Mouse (Mus musculus) limb, embryonic 13.5 days (tissue): ENCODE measurements around the gene Cysrt1. TPM values are rescaled to one million over a fixed set of nuclear protein-coding genes. Genes with fewer than 3 reads are reported as not detected.
A peak's percentile ranks its signal among the peaks of the same experiment; 100 is the strongest.

ENCODE experiments used
- ATAC-seq: fragments of 200-750 bp; cut with Nextera tagmentation; 2 replicates; pipeline ENCODE4 v1.8.0; 2017; ENCODE audit warnings: low read depth, moderate number of reproducible peaks, moderate TSS enrichment; ENCODE audit not compliant: low FRiP score
- H3K27ac ChIP-seq: fragments of 300-500 bp; sonication (generic); 2 replicates; pipeline ENCODE4 v1.5.1; 2015; ENCODE audit warnings: inconsistent platforms, mild to moderate bottlenecking, moderate library complexity
- H3K27me3 ChIP-seq: fragments of 300-500 bp; sonication (generic); 2 replicates; pipeline ENCODE4 v1.6.1; 2015; ENCODE audit warnings: mild to moderate bottlenecking, inconsistent platforms
- H3K36me3 ChIP-seq: fragments of 300-500 bp; sonication (generic); 2 replicates; pipeline ENCODE4 v1.6.1; 2015; ENCODE audit warnings: inconsistent platforms, mild to moderate bottlenecking, moderate library complexity
- H3K4me1 ChIP-seq: fragments of 300-500 bp; sonication (generic); 2 replicates; pipeline ENCODE4 v1.6.1; 2015; ENCODE audit warnings: inconsistent platforms
- H3K4me2 ChIP-seq: fragments of 300-500 bp; sonication (generic); replicated peaks from 2 replicates; pipeline ENCODE4 v1.6.1; 2015; ENCODE audit warnings: inconsistent platforms, mild to moderate bottlenecking, moderate library complexity
- H3K4me3 ChIP-seq: fragments of 300-500 bp; sonication (generic); 2 replicates; pipeline ENCODE4 v1.5.1; 2015; ENCODE audit warnings: moderate library complexity, mild to moderate bottlenecking, inconsistent platforms
- H3K9ac ChIP-seq: fragments of 300-500 bp; sonication (generic); 2 replicates; pipeline ENCODE4 v1.6.1; 2015; ENCODE audit warnings: mild to moderate bottlenecking, inconsistent platforms
- H3K9me3 ChIP-seq: fragments of 300-500 bp; sonication (generic); 2 replicates; pipeline ENCODE4 v1.6.1; 2016; ENCODE audit warnings: inconsistent platforms
- WGBS: fragments of 180-500 bp; shearing (Covaris S2); methylation state at CpG from one replicate; pipeline ENCODE4 v1.1.7; 2015; 5-methylcytosine and 5-hydroxymethylcytosine counted together
- polyA plus RNA-seq: library from polyadenylated mRNA; unstranded; fragments of >200 nt; fragmentation: Nextera tagmentation; extraction: Ambion mirVana; gene quantifications from 2 replicates; pipeline ENCODE4 v1.2.1, GENCODE M21; 2015

Gene Cysrt1
- polyA plus RNA-seq, 1 experiment from 2014 or later: not detected

DNA sequence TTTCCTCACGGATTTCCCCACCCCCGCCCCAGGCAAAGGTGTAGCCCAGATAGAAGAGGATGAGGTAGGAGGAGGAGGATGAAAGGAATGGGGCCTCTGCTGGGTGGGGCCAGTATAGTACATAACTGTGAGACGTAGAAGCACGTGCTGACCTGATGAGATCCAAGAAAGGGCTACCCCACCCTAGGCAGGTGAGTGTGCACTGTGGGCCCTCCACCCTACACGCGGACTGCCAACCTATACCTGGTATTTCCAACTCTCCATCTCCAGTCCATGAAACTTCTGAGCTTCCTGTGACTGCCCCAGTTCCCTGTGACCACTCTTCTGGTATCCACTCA, 845 bp downstream of the Cysrt1 start:
- Histone ChIP-seq H3K27me3 (peaks cover 49% of the 10 kb centered on the region), H3K36me3 (peaks cover 13% of the 10 kb centered on the region), H3K4me3 (peak overlapping the region; percentile 58), H3K4me2 (peak overlapping the region; percentile 95), H3K27ac (no peak overlapping the region), H3K9me3 (no peaks in the 10 kb centered on the region), H3K9ac (peak overlapping the region; percentile 70; the same call in 1 of the 2 replicates), H3K4me1 (peaks cover 24% of the 10 kb centered on the region)
- ATAC-seq: no peak
- 13% methylated on average over 6 of the region's 6 CpGs for WGBS

DNA sequence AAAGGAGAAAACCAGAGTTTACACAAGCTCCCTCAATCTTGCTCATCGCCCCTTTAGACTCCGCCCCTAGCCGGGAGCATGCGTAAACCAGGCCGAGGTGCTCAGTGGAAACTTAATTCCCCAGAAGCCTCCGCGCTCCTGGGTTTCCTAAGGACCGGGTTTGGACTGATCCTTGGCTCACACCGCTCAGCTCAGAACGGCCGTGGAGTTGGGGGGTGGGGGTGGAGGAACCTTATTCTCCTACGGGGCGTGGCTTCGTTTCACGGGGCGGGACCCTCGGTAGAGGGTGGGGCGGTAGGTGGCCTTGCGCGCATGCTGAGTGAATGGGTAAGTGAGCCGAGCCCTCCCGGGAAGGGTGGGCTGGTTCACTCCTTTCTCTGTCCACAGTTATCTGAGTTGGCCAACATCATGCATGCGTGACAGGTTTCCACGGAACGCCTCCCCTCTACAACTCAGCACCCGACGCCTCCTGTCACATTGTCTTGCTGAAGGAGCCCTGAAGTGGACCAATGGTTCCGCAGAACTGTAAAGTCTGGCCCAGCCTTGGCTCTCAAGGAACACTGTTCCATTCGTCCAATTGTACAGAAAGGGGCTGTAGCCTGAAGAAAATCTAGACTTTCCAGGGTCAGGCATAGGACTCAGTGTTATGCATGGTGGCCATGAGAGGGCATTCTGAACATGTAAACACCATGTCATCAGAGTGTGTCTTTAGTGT, 1.4 kb downstream of the Cysrt1 start:
- Histone ChIP-seq H3K27ac (peak overlapping the region; percentile 11; the same call in 1 of the 2 replicates), H3K36me3 (peaks cover 8% of the 10 kb centered on the region), H3K9me3 (no peaks in the 10 kb centered on the region), H3K4me1 (peaks cover 24% of the 10 kb centered on the region), H3K4me2 (peak overlapping the region; percentile 95), H3K4me3 (peak overlapping the region; percentile 58), H3K9ac (peak overlapping the region; percentile 58), H3K27me3 (peaks cover 54% of the 10 kb centered on the region)
- 2% methylated on average over 29 of the region's 29 CpGs for WGBS
- peak; percentile 80 for ATAC-seq

DNA sequence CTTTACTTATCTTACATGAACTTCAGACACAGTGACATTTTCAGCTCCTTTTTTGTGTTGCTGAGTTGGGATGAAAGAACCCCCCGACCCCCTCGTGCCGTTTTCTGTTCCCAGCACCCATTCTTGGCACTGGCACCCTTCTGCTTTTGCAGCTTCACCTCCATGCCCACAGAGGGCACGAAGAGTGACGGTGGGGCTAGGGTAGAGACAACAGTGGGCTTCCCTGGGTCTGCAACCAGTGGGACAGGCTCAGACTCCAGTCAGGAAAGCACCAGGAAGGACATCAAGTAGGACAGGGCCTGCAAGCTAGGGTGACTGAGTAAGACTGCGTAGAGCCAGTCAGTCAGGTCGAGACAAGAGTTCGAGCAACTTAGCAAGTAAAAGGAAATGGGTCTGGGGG, 1.9 kb downstream of the Cysrt1 start:
- peaks cover 55% of the 10 kb centered on the region for H3K27me3 ChIP-seq
- H3K4me3 ChIP-seq: peak overlapping the region; percentile 58
- H3K36me3 ChIP-seq: 0 out of 2 replicates have a peak, but pooled peaks cover 2% of the 10 kb centered on the region
- H3K27ac ChIP-seq: peak overlapping the region; percentile 11; the same call in 1 of the 2 replicates
- H3K9me3 ChIP-seq: no peaks in the 10 kb centered on the region
- H3K4me1 ChIP-seq: peaks cover 24% of the 10 kb centered on the region
- H3K9ac ChIP-seq: peak overlapping the region; percentile 58
- peak; percentile 22 for ATAC-seq
- WGBS: 51% methylated on average over 8 of the region's 8 CpGs
- peak overlapping the region; percentile 95 for H3K4me2 ChIP-seq

DNA sequence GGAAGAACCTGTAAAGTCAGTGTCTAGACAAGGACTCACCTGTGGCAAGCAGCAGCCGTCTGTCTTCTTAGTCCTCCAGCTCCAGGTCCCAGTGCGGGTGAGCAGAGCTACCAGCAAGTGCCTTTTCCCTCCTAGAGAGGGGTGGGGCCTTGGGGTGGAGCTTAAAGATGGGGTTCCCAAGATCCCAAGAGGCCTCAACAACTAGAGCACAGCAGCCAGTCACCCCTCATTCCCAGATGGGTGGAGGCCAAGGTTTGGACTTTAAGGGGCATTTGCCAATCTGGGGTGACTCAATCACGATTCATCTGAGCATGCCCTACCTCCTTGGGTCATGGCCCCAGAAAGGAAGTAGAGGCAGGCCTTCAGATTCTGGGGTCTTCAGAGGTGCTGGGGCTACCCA, 2.5 kb downstream of the Cysrt1 start:
- H3K9me3 ChIP-seq: no peaks in the 10 kb centered on the region
- 86% methylated on average over 3 of the region's 3 CpGs for WGBS
- H3K36me3 ChIP-seq: no peaks in the 10 kb centered on the region
- H3K27ac ChIP-seq: no peak overlapping the region
- H3K4me3 ChIP-seq: no peak overlapping the region
- peaks cover 55% of the 10 kb centered on the region for H3K27me3 ChIP-seq
- H3K4me1 ChIP-seq: peaks cover 24% of the 10 kb centered on the region
- H3K4me2 ChIP-seq: no peak overlapping the region
- no peak overlapping the region for H3K9ac ChIP-seq
- ATAC-seq: no peak

DNA sequence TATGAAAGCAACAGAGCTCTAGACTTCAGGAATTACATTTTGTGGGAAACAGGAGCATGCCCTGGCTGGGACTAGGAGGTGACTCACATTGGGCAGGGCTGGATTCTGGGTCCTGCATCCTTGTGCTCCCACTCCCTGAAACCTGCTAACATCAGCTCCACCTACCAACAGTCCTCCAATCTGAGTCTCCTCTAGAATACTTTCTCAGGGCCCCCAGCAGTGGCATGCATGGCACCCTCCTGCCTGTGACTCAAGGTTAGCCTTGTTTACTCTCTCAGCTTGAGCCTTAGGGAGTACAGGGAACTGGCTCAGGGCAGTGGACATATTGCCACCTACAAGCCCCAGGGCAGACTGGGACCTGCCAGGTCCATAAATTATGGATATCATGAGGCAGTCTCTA, 4.1 kb downstream of the Cysrt1 start:
- Histone ChIP-seq H3K4me1 (peaks cover 24% of the 10 kb centered on the region), H3K4me3 (no peak overlapping the region), H3K4me2 (no peak overlapping the region), H3K36me3 (no peaks in the 10 kb centered on the region), H3K9me3 (no peaks in the 10 kb centered on the region), H3K27me3 (peaks cover 51% of the 10 kb centered on the region), H3K9ac (no peak overlapping the region), H3K27ac (no peak overlapping the region)
- no peak for ATAC-seq

DNA sequence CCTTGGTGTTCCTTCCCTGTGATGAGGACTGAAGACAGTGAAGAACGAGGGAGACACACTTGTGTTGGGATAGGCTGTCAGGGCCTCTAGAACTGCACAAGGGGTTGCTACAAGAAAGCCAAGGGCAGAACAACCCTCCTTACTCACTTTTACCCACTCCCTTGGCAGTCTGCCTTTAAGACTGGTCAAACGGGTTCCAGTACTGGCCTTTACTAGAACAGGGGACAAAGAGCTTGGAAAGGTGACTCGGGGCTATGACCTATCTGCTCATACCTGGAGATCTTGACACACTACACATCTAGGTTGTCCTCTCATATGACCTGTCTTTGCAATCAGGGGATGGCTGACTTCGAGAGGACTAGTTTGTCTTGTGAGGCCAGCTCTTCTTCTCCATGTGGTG, 4.7 kb downstream of the Cysrt1 start:
- H3K4me2 ChIP-seq: no peak overlapping the region
- no peaks in the 10 kb centered on the region for H3K36me3 ChIP-seq
- H3K27ac ChIP-seq: no peak overlapping the region
- WGBS: 64% methylated on average over 4 of the region's 4 CpGs
- no peak for ATAC-seq
- no peak overlapping the region for H3K4me3 ChIP-seq
- no peak overlapping the region for H3K9ac ChIP-seq
- H3K4me1 ChIP-seq: peaks cover 20% of the 10 kb centered on the region
- H3K27me3 ChIP-seq: peaks cover 50% of the 10 kb centered on the region
- H3K9me3 ChIP-seq: no peaks in the 10 kb centered on the region

DNA sequence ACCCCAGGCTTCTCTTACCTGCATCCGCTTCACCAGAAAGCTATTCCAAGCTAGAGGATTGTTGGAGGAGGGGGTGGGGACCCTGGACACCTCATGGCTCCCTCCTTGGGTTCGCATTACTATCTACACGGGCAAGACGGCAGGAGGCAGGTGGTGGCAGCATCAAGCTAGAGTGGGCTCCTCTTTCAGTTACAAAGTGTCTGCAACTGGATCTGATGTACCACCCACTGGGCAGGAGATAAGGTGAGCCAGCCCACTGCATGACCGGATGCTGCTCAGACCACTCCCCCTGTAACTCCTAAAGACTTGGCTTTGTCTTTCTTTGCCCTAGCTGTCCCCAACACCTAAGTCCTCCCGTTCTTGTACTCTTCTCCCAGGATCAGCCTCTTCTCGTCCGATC, 5.6 kb downstream of the Cysrt1 start, which contains the start of gene Rnf224:
Gene Rnf224, minus strand, starts transcription at position 174 of the 400 bp plus-strand sequence.
- no peaks in the 10 kb centered on the region for H3K9me3 ChIP-seq
- peaks cover 12% of the 10 kb centered on the region for H3K4me1 ChIP-seq
- no peak for ATAC-seq
- peaks cover 49% of the 10 kb centered on the region for H3K27me3 ChIP-seq
- no peak within 1 kb of the TSS for H3K4me3 ChIP-seq
- no peak within 1 kb of the TSS for H3K4me2 ChIP-seq
- no peaks in the 10 kb centered on the region for H3K36me3 ChIP-seq
- WGBS: 37% methylated on average over 8 of the region's 8 CpGs
- no peak within 1 kb of the TSS for H3K9ac ChIP-seq
- H3K27ac ChIP-seq: no peak within 1 kb of the TSS

DNA sequence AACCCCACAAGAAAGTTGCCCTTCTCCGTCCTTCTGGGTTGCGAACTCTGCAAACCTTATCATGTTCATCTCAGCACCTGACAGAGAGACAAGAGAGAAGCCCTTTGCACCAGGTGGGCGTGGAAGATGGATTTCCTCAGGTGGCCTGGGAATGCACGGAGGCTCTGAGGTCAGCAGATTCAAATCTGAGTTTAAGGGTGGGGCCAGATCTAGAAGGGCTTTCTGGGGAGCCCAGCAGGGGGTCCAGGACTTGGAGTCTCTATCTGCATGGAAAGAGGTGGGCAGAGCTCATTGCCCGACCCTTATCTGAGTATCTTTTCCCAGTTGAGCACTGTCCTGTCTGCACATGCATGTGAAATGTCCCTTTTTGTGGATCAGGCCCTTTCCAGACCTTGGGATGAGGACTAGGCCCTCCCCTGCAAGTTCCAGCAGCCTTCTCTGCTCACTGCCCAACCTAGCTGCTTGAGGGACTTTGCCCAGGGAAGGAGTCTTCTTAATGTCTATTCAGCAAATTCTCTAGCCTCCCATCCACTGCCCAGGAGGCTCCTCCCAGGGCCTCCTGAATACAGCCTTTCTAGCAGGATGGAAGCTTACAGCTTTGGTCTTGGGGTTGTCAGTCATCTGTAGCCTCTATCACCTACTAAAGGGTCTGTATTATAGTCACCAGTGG, 7.6 kb downstream of the Cysrt1 start:
- WGBS: 70% methylated on average over 5 of the region's 5 CpGs
- ATAC-seq: no peak
- Histone ChIP-seq H3K27me3 (peaks cover 51% of the 10 kb centered on the region), H3K4me3 (no peak overlapping the region), H3K27ac (no peak overlapping the region), H3K9me3 (no peaks in the 10 kb centered on the region), H3K36me3 (no peaks in the 10 kb centered on the region), H3K9ac (no peak overlapping the region), H3K4me1 (no peaks in the 10 kb centered on the region), H3K4me2 (no peak overlapping the region)

DNA sequence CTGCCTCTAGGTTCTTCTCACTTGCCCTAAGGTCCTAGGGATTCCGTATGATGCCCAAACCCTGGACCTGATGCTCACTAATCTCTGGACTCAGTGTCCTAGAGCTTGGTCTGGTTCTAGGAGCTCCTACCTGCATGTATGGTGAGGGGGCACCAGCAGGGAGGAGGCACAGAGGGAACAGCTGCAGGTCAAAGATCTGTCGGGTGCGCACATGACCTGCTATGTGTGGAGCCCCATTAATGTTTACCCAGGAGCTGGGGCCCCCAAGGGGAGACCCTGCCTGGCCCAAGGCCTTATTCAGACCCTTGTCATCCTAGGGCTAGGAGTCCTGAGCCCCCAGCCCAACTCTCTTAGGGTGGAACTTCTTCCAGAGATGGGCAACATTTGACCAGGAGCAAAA, 8.2 kb downstream of the Cysrt1 start, which contains the start of gene Slc34a3:
Gene Slc34a3, minus strand, starts transcription at position 315 of the 400 bp plus-strand sequence.
- Histone ChIP-seq H3K4me3 (no peak within 1 kb of the TSS), H3K27me3 (peaks cover 47% of the 10 kb centered on the region), H3K4me2 (no peak within 1 kb of the TSS), H3K4me1 (0 out of 2 replicates have a peak, but pooled peaks cover under 1% of the 10 kb centered on the region), H3K9ac (no peak within 1 kb of the TSS), H3K9me3 (no peaks in the 10 kb centered on the region), H3K36me3 (no peaks in the 10 kb centered on the region), H3K27ac (no peak within 1 kb of the TSS)
- no peak for ATAC-seq
- 84% methylated on average over 3 of the region's 3 CpGs for WGBS

DNA sequence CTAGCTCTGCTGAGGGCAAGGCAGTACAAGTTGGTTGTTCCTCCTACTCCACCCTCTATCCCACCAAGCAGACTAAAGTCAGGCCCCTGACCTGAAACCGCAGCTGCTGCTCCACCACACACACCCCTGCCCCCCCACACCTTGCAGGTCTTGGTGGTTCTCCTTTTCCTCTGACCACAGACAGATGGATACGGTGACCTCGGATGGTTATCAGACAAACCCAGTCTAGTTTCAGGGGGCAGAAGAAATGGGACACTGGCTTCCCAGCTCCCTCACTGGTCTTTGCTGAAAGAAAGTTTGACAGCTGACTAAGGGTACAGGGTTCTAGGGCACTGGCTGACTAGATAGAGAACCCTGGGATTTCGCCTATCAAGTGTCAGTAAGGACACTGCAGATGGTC, 8.8 kb downstream of the Cysrt1 start:
- Histone ChIP-seq H3K4me1 (peaks cover 4% of the 10 kb centered on the region; the same call in 1 of the 2 replicates), H3K4me2 (no peak overlapping the region), H3K27me3 (peaks cover 43% of the 10 kb centered on the region), H3K4me3 (no peak overlapping the region), H3K27ac (no peak overlapping the region), H3K9ac (no peak overlapping the region), H3K36me3 (no peaks in the 10 kb centered on the region), H3K9me3 (no peaks in the 10 kb centered on the region)
- WGBS: 75% methylated on average over 4 of the region's 4 CpGs
- no peak for ATAC-seq

DNA sequence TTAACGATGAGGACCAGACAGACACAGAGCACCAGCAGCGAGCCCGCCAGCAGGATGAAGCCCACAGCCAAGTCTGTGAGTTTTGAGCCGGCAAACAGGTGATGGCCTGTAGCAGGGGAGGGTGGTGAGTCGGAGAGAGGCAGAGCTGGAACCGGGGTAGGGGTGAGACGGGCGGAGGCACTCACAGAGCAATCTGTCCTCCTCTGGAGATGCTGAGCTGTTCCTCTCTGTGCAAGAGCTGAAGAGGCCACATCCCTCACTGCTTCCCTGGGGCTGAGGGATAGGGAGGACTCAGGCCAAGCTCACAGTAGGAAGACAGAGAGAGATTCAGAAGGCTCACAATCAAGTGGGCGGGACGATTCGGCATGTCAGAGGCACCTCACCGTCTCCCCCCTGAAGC, 11.2 kb downstream of the Cysrt1 start:
- Histone ChIP-seq H3K9ac (peak overlapping the region; percentile 25; the same call in 1 of the 2 replicates), H3K27ac (no peak overlapping the region), H3K4me2 (no peak overlapping the region), H3K9me3 (no peaks in the 10 kb centered on the region), H3K27me3 (peaks cover 35% of the 10 kb centered on the region), H3K4me3 (no peak overlapping the region), H3K4me1 (peaks cover 4% of the 10 kb centered on the region; the same call in 1 of the 2 replicates), H3K36me3 (no peaks in the 10 kb centered on the region)
- no peak for ATAC-seq
- 54% methylated on average over 12 of the region's 12 CpGs for WGBS

DNA sequence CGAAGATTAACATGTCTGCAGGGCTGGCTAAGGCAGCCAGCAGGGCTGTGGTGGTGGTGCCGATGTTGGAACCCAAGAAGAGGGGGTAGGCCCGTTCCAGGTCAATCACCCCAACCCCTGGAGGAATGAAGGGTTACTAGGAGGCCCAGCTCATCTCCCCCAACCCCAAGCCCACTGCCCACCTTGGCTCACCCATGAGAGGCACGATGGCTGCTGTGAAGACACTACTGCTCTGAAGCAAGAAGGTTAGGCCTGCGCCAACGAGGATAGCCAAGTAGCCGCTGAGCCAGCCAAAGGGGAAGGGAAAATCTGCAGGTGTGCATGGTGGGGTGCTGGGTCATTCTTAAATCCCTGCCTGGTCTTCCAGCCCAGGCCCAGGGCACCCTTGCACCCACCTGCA, 11.7 kb downstream of the Cysrt1 start:
- WGBS: 86% methylated on average over 7 of the region's 7 CpGs
- Histone ChIP-seq H3K36me3 (no peaks in the 10 kb centered on the region), H3K4me2 (no peak overlapping the region), H3K27me3 (peaks cover 33% of the 10 kb centered on the region; the same call in 1 of the 2 replicates), H3K9ac (no peak overlapping the region; the same call in 1 of the 2 replicates), H3K27ac (no peak overlapping the region), H3K9me3 (no peaks in the 10 kb centered on the region), H3K4me3 (no peak overlapping the region), H3K4me1 (peaks cover 7% of the 10 kb centered on the region)
- ATAC-seq: no peak
